Mouse (Mus musculus): ENCODE measurements around the gene Tent5c. TPM values are rescaled to one million over a fixed set of nuclear protein-coding genes. Genes with fewer than 3 reads are reported as not detected.

The Tent5c gene
- total RNA-seq (2022) = 10 to 100 TPM in 1 of 4 experiments, 1 to 10 TPM in 3; 6.1 to 30.2 (median 7.6) TPM

DNA sequence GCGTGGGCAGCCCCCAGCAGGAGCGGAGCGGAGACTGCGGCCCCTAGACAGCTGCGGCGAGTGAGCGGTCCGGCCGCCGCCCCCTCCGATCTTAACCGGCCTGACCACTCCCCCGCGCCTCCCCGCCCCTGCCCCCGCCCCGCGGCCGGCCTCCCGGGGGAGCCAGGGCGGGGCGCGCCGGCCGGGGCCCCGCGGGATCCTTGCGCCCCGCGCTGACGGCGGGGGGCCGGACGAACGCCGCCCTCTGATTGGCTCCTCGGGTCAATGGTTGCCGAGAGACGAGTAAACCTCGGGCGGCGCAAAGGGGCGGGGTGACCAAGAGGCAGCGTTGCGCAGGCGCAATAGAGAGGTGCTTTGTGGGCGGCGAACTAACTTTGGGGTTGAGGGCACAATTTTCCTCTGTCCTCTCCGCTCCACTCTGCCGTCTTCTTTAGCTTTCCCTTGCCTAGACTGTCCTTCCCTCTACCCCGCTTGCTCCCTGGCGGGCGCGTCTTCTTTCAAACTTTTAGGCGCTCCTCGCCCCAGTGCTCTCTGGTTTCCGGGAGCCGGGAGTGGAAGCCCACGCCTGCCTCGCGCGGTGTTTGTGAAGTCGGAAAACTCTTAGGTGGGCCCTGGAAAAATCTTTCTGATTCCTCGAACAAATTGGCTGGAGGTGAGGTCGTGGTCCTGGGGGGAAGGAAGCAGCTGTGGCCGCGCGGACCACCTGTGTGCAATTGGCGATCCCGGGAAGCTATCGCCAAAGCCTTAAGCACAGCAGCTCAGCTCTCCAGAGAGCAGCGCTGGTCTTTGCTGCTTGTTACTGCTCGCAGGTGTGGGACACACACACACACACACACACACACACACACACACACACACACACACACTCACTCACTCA lies at the start of gene Tent5c:
Gene Tent5c, minus strand, starts transcription at position 192 of the 877 bp plus-strand sequence.
- peak; percentile 95 for DNase-seq (ENCODE audit: low spot score)

DNA sequence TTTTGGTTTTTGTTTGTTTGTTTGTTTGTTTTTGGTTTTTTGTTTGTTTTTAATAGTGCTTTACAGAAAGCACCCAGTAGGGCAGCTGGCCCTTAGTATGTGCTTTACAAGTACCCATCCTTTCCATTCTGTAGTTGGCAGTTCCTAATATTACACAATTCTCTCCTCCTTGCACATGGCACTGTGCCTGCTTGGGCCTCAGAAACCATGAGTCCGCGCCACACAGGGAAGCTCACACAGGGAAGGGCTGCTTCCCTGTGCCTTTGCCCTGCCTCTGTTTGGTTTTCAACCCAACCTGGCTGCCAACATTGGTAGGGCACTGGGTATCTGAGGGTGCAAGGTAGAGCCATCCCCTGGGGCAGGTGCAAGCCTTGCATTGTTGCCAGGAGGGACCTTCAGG lies 47.6 kb upstream of the Tent5c start:
- DNase-seq (ENCODE audit: low spot score) = no peak

DNA sequence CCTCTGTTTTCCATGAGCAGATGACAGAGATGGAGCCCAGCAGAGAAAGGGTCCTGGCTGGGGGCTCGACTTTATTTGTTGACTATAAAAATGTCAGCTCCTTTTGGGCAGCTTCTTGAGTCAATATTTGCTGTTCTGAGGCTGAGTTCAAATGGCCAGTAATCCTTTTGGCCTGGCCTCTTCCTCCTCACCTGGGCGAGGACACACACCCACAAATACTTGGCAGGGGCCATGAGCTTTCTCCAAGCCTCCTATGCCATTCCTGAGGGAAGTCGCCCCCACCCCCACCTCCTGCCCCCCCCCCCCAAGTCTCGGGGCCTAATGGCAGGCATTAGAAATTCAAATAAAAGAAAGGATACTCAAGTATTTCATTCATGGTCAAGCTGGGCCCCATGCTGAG lies 46.8 kb upstream of the Tent5c start:
- no peak for DNase-seq (ENCODE audit: low spot score)

DNA sequence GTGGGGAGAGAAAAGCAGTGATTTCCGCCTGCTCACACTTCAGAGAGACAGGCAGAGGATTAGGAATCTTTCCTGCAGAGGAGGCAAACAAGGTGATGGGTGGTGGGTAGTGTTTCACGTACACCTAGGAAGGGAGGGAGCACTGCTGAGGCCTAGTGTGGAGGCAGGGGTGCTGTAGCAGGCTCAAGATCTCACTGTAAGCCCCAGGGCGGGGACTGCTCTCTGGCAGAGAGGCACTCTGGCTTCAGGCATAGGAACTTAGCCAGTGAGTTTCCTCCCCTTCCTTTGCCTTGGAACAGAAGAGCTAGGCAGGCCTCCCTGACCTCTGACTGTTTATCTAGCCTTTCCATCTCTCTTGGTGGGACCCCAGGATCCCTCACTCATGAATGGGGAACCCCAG lies 46.2 kb upstream of the Tent5c start:
- DNase-seq (ENCODE audit: low spot score) = no peak

DNA sequence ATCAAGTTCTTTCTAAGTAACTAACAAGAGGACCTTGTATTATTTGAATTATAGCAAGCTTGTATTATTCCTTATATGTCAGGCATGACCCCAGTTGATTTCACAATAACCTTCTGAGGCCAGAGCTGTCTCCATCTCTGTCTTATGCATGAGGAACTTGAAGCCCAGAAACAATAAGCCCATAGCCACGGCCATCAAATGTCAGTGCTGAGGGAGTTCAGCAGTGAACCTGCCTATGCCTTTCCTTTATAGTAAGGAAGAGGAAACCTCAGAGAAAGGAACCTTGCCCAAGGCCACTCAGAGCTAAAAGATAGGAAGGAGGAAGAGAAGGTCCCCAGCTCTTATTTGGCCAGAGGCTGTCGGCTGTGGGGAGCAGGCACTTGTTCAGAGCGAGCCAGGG lies 45.3 kb upstream of the Tent5c start:
- DNase-seq (ENCODE audit: low spot score) = no peak

DNA sequence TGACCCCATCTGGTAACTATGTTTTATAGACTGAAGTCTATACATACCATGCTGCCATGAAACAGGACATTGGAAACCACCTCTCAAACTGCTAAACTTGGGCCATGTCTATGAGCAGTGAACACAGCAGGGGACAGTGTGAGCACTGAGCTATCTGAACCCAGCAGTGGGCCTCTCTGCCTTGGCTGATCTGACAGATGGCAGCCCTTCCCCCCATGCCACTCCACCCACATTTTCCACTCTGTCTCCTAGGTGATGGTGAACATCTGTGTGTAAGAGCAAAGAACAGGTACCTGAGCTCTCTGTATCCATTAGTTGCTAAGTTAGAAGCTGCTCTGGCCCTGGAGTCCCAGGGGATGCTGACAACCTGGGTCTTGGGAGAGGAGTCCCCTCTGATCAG lies 44.3 kb upstream of the Tent5c start:
- DNase-seq (ENCODE audit: low spot score) = no peak

DNA sequence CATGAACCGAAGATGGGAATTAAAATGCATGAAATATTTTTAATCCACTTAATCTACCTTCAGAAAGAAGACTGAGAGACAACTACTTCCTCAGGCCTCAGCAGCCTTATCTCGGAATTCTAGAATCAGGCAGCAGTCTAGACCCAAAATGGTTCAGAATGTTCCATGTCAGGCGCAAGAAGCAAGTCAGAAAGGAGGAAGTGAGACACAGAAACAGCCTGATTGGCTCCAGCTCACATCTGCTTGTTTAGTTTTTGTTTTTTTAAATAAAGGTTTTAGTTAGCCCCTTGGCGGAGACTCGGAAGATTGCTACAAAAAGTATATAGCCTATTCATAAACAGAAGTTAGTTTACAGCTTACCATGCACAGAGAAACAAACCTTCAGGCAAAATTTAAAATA lies 41.8 kb upstream of the Tent5c start:
- no peak for DNase-seq (ENCODE audit: low spot score)

DNA sequence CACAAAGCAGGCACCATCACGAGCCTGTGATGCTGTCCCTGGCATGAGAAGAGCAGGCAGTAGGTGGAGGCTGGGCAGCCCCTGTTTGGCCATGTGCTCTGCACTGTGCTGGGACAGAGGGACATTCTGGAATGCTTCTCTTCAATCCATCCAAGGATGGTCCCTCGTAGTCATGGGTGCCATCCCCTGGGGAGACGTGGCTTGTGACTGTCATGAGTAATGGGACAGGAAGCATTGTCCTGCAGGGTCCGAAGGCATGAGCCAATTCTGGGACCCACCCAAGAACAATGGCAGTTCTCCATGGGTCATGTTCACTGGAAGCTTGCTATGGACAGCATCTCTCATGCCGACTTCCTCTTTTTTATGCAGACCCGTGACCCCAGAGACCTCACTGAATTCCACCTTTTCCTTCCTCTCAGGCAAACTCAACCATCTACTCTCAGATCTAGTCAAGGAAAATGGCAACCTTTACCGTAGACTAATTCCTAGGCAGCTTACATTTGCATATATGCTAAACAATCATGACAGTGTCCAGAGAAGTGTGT lies 41.2 kb upstream of the Tent5c start:
- DNase-seq (ENCODE audit: low spot score) = no peak

DNA sequence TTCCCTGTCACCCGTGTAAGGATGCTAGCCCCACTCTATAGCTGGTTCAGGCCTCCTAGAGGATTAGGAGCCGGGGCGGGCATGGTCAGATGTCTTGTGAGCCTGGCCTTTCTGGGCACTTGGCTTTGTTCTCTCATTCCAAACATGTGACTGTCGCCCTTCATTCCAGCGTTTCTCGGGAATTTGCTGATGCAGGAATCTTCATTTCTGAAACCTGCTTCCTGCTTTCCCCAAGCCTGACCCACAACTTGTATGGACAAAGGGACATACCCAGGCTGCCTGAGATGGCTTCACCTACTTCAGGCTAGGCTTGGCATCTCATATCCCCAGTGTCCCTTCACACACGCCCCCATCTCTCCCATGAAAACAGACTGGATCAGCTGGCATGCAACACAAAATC lies 33.5 kb upstream of the Tent5c start:
- no peak for DNase-seq (ENCODE audit: low spot score)

DNA sequence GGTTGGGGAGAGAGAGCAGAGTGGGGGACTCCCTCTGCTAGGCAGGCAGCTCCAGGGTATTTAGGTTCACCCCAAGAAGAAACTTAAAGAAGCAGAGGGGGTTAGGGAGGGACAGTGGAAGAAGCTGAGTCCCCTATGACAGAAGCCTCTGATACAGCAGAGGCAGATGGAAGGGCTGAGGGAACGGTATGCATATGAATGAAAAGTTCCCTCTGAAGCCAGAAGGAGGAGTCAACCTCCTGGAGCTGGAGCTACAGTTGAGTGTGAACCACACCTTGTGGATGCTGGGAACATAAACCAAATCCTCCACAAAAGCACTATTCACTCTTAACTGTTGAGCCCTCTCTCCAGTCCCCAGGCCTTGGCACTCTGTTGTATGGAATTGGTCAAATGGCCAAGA lies 32.5 kb upstream of the Tent5c start:
- DNase-seq (ENCODE audit: low spot score) = no peak

DNA sequence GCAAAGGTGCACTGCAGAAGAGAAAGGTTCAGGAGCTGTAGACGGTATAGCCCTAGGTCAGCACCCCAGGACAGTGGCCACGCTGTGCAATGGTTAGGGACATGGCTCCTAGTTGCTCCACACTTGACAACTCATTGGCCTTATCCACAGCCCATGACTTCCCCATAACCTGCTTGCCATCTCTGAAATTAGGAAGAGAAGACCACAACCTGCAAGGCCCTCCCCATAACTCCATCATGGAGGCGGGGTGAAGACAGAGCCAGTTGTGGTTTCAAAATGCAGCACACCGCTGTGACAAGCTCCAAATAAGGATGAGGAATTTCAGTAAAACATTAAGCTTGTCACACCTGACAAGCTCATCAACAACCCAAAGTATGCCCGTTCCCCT lies 26.6 kb upstream of the Tent5c start:
- no peak for DNase-seq (ENCODE audit: low spot score)

DNA sequence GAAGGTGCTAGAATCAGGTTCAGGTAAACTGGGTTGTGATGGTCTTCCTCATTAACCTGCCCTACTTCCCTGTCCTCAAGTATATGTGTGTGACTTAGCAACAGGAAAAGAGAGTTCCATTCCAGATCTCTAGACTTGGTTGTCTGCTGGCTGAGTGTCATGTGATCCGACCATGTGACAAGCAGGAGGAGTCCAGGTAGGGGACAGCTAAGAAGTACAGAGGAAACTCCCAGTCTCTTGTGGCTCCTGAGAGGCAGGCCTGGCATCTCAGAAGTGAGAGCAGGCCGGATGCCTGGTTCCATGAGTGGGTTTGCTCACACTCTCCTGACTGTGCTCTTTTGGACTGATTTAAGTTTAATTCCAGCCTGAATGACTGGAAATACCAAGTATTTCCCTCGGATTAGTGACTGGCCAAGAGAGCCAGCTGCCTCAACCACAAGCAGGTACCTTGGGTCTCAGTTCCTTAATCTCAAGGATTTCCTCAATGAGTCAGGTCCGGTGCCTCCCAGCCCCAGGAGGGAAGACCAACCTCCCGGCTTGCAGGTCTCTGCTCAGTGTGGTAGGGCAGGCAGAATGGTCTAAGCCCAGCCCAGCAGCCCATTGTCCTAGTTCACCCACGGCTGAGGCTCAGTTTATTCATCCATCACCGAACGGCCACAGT lies 26.1 kb upstream of the Tent5c start:
- DNase-seq (ENCODE audit: low spot score) = no peak

DNA sequence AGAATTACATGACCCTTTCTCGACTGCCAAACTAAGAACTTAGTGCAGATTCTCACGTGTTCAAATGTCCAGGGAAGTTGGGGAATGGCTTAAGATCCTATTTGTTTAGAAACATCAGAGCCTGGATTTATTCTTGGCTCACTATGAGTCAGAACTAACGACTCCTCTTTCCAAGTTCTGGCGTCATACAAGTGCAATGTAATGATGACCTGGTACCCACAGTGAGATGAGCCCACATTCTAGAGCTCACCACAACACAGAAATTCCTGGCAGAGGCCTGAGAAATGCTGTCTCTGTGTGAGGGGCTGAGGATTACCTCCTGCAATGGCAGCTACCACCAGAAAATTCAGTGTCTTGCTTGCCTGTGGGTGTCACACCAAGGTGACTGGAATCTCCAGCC lies 18.1 kb upstream of the Tent5c start:
- no peak for DNase-seq (ENCODE audit: low spot score)

DNA sequence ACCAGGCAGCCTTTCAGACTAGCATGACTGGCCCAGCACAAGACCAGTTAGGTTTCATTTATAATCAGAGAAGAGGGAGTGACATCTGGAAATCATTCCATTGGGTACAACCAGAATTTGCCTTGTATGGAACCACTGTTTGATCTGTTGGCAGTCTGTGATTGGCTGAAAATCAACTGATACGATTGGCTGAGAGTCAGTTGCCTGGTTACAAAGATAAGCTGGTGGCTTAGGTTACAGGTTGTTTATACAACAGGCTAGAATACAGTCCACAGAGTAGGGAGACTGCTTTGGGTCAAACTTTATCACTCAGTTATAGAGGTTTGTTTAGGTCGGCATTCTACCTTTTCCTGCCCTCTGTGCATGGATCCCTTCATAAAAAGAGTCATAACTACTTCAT lies 17.6 kb upstream of the Tent5c start:
- no peak for DNase-seq (ENCODE audit: low spot score)

DNA sequence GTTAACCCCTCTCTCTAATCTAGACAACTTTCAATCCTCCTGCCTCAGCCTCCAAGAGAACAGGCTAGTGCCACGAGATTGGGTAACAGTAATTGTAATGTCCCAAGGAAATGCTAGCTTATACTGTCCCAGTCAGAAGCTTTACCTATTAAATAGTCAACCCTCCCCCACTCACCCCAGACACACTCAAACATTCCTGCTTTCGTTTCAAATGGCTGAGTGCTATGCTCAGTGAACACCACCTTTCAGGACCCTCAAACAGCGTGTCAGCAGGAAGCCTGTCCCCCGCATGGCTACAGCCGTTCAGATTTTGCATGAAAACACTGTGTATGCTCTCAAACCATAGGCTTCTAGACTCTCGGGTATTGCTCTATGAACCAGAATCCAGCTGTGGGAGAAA lies 14.8 kb upstream of the Tent5c start:
- no peak for DNase-seq (ENCODE audit: low spot score)

DNA sequence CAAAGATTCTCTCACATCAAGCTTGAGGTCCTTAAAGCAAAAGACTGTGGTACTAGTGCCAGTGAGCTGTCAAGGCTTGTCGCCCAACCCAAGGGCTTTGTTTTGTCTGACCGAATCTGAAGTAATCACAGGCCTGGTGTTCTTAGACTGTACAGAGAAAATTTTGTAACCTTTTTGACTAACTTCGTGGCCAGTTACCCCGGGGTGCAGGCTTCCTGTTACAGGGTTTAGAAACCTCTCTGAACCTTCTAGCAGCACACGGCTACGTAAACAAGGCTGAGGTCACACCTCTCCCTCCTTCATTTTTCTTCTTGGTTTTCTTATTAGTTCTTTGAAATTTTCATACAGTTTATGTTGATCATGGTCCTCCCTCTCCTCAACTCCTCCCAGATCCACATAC lies 13.4 kb upstream of the Tent5c start:
- no peak for DNase-seq (ENCODE audit: low spot score)

DNA sequence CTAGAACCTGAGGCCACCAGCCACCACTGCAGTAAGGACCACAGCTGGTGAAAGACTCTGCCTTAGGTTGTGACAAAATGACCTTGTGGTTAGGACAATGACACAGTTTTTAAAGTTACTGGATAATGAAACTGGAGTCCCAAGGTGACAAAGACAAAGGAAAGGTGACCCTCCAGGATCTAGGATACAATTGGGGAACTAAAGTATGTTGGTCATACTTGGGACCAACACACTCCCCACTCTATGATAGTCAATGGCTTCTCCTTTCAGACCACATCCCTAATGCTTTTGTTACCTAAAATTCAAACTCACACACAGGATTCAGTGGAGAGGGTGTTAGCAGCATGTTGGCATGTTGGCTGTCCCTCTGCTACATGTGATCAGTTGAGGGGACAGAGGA lies 12.8 kb upstream of the Tent5c start:
- DNase-seq (ENCODE audit: low spot score) = no peak

DNA sequence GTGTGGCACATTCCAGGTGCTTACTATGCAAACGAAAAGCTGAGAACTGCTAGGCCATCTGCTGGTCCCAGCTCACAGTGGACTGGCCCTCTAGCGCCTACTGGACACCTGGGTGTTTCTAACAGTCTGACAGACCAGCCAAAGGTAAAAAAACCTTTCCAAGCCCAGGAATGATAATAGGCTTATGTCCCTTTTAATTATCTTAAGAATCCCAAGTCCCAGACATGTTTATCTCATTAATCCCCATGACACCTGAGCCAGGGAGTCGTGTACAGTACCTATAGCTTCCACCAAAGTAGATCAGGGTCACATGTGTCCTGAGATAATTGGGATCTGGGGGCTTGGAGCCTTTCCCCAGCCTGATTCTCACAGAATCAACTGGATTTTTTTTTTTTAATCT lies 7.0 kb upstream of the Tent5c start:
- no peak for DNase-seq (ENCODE audit: low spot score)

DNA sequence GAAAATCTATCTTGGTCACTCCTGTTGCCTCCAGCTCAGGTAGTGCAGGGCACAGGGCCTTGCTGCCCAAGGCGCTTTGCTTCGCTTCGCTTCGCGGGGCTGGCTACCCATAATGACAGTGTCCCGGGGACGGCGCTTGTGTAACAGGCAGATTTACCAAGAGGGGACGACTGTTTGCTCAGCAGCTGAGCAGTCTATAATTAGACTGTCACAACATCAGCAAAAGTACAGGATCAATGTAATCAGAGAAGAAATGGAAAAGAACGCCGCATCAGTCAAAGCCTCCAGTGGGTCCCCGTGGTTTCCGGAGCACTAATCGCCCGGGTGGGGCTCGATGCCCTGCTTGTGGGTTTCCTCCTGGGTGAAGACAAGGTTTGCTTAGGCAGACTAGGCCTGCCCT lies 6.3 kb upstream of the Tent5c start:
- no peak for DNase-seq (ENCODE audit: low spot score)

DNA sequence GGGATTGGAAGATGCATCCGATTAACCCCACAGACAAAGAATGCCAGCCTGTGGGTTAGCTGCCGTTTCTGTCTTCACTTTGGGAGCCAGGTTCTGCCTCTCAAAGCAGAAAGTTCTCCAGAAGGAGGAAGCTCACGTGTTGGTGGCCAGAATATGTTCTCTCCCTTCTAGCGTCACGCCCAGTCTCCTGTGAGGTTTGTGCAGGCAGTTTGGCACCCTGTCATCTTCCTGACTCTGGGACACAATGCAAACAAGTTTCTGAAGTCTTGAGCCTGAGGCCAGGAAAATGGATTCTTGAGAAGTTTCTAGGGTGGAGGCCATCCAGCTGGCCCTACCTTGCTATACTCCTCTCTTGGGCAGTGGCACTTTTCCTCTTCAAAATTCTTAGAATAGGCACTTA lies 5.8 kb upstream of the Tent5c start:
- no peak for DNase-seq (ENCODE audit: low spot score)

DNA sequence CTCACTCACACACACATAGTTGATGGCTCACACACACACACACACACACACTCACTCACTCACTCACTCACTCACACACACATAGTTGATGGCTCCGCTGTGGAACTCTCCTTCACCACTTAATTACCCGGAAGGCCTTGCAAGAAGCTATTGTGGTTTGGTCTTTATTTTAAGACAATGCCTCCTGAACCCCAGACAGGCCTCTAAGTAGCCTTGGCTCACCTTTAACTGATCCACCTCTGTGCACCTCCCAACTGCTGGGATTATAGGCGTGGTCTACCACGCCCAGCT lies 831 bp upstream of the Tent5c start:
- no peak for DNase-seq (ENCODE audit: low spot score)

DNA sequence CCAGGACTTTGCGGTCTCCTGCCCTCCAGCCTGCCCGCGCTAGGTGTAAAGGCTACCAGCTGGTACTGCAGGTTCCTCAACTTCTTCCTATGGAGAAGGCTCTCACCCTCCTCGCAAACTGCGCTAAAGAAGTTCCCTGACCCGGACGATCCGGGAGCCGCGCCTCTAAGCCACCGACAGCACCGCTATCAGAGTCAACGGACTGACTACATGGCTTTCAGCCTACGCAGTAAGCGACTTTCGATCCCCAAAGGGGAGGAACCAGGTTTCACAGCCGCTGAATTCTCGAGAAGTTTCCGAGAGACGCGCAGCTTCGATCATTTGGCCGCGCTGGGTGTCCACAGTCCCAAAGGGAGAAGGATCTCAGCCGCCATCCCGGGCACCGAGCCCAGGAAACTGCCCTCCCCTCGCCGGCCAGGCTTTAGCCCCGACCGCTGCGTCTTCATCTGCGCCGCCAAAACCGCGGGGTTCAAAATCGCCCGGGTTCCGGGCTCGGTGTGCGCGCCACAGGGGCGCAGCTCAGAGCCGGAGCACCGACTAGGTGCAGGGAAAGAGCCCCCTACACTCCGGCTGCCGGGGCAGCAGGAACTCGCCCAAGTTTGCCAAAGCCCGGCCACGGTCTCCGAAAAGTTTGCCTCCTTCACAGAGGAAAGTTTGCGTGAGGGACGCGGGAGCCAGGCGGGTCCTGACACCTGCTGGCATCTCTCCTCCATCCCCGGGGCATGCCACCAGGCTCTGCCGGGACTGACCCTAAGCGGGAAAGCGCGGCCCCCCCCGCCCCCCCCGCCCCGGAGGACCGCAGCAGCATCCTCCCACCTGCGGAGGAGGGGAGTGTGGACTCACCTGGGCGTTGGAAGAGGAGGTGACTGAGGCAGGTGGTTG lies 632 bp downstream of the Tent5c start:
- DNase-seq (ENCODE audit: low spot score) = peak; percentile 62

Measured in heart, adult 8-10 months (tissue).